Mouse (Mus musculus) frontal cortex, postnatal 10 days (tissue): ENCODE measurements around the gene H6pd.

Experiments
- DNase-seq, 2 experiments: peaks; one replicate each; pipeline ENCODE4 v3.0.0; 2022; ENCODE audit warnings: low spot score in 2 of 2, mixed read lengths in 1 of 2

H6pd gene

DNA sequence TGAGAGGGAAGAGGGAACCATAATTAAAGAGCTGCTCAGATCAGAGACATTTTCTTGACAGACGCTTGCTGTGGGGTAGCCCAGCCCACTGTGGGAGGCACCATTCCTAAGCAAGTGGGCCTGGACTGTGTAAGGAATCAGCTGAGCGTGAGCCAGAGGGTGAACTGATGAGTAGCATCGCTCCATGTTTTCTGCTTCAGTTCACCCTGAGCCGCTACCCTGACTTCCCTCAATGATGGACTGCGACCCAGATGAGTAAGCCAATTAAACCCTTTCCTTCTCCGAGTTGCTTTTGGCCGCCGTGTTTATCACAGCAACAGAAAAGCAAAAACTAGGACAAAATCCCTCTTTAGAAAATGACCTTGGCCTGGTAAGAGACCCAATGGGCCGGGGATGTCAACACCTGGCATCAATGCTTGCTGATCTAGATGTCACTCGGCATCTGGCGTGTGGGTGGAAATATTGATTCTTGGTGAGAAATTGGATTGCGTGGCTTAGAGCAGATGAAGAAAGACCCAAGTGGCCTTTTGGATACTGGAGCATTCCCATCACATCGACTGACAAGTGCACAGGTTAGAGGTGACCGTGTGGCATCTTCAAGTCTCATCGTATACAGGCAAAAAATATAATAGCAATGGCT is 11.0 kb upstream of the H6pd start:
- no peak for DNase-seq

DNA sequence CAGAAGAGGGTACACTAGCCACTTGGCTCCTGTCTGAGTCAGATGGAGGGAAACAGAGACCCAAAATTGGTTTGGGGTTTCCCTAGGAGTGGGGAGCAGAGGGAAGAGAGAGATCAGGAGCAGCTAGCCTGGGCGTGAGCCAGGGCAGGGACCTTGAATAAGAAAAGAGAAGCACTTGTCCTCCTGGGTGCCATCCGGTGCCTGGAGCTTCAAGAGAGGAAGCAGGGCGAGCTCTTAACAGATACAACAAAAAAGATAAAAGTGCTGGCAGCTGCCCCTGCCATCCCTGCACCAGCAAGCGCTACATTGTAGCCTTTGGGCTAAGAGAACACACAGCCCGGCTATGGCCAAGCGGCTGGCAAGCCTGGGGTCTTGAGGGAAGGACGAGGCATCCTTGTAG is 6.6 kb upstream of the H6pd start:
- DNase-seq: no peak

DNA sequence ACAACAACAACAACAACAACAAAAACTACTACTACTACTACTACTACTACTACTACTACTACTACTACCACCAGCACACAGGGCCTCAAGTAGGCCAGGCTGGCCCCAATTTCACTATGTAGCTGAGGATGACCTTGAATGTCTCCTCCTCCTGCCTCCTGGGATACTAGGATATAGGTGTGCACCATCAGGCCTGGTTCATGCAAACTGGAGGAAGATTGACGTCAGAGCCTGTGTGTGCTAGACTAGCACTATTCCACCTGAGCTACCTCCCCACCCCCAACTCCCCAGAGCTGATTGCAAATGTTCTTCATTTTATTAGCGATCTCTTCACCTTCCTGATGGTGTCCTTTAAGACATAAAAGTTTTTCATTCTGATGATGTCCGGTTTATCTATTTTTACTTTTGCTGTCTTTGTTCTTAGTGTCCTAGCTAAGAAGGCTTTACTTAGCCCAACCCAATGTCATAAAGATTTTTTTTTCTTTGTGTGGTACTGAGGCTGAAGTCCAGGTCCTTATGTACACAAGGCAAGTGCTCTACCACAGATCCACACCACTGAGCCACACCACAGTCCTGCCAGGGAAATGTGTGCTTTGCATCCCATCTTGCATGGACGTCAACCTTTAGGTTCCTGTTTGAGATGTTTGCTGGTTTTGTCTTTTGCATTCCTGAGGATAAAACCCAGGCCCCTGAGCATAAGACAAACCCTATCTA is 5.7 kb upstream of the H6pd start:
- DNase-seq: no peak

DNA sequence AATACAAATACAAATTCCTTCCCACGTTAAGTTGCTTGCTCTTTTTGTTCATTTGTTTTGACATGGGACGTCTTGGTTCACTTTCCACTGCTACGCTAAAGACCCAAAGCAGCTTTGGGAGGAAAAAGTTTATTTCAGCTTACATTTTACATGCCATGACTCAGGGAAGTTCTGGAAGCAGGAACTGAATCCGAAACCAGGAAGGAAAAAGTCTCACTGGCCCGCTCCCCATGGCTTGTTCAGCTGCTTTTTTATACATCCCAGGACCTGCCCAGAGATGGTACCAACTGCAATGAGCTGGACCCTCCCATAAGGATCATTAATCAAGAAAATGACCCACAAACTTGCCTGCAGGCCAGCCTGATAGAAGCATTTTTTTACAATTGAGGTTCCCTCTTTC is 5.0 kb upstream of the H6pd start:
- no peak for DNase-seq

DNA sequence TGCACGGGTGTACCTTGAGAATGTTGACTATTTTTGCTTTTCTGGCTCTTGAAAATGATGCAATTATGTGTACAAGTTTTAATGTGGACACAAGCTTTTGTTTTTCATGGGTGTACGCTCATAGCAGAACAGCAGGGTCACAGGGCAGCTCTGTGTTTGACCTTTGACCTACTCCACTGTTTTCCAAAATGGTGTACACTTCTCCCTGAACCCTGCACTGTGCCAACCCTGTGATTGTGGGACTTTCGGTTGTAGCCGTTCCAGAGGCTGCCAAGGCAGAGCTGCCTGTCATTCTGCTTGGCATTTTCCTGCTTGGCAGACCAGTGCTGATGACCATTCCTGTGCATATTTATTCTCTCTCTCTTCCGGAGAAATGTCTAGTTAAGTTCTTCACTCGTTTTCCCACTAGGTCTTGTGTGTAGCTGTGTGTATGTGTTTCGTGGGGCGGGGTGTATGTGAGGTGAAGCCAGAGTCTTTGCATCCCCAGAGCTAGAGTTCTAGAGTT is 4.4 kb upstream of the H6pd start:
- no peak for DNase-seq

DNA sequence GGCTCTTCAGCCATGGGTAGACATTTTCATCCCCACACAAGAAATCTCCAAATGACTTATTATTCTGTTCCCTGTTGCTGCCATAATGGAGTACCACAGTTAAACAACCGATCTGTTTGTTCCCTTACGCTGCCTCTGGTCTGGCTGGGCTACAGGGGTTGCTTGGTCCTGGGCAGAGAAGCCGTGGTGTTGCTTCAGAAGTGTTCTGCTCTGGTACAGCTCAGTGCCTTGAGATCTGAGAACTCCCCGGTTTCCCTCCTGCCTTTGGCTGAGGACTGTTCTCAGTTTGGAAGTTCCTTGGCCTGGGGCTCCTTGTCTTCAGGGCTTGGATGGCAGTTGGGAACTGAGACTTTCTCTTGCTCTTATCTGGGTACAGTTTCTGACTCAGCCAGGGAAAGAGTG is 3.5 kb upstream of the H6pd start:
- no peak for DNase-seq

DNA sequence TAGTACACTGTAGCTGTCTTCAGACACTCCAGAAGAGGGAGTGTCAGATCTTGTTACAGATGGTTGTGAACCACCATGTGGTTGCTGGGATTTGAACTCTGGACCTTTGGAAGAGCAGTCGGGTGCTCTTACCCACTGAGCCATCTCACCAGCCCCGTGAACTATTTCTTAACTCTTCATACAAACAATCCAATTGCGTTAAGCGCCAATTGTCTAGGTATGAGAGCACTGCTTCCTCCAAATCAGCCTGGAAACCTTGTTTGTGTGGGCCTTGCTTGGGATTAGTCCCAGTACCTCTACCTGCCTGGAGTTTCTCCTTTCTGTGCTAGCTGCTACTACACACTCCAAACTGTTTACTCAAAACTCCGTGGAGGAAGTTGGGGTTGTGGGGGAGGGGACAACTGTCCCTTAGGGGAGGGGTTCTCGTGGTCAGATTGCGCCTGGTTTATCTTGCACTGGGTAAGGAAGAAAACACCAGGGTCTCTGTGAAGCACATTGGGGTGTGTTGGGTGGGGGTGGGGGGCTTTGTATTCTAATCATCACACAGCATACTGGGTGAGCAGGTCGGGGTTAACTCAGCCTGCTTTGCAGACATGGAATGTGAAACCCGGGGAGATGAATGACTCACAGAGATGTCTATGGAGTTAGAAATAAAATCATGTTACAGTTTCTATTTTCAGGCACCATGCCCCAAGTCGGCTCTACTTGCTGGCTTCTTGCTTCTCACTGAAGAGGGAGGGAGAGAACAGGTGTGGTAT is 2.9 kb upstream of the H6pd start:
- DNase-seq: no peak

DNA sequence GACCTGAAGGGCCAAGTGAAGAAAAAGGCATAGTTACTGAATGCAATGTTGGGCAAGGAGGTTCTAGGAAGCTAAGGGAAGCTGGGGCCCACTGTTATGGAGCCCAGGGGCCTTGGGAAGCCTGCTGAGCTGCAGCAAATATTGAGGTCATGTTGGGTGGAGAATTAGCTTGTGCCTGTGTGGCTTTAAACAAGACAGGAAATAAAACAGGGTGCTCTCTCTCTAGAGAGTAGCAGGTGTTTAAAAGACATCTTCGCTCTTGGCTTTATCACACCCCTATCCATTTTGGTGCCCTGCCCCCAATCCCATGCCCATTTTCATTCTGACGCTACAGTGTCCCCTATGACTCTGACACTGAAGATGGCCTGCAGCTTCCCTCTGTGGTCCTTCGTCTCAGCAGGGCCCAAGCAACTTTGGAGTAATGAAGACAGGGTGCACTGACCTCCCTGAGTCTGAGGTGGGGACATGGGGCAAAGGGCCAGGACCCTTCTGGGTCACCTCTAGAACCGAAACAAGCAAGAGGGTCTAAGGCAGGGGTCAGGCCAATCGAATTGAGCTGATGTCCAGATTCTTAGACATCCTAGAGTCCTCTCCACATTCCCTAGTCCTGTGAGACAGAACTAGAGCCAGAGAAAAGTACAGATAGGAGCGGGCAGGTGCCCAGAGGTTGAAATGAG is 1.4 kb upstream of the H6pd start:
- DNase-seq: no peak

DNA sequence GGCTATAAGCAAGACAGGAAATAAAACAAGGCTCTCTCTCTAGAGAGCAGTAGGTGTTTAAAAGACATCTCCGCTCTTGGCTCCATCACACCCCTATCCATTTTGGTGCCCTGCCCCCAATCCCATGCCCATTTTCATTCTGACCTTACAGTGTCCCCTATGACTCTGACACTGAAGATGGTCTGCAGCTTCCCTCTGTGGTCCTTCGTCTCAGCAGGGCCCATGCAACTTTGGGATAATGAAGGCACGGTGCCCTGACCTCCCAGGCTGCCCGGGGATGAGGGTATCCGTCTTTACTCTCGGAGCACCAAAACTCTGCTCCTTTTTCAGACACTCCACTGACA is 736 bp upstream of the H6pd start:
- no peak for DNase-seq

DNA sequence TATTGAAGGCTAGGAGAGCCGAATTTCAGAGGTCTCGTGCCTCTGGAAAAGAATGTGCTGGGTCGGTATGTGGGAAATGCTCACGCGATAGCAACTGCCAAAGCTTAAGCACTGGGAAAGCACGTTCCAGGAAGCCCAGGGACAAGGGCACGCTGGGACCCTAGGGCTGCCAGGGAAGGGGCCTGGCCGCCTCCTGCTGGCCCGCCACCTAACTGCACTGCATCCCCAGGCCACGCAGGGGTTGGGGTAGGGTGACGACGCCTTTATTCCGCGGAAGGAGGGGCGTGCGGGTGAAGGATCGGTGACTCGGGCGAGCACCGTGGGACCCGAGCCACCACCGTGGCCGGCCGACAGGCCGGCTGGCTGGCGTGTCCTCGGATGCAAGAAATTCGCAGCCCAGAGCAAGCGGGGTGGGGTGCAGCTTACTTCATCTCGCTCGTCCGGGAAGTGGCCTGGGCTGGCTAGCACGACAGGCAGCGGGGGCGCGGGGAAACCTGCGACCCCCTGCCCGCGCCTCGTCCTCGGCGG is 434 bp downstream of the H6pd start:
- DNase-seq: peak; percentile 53 to 70

DNA sequence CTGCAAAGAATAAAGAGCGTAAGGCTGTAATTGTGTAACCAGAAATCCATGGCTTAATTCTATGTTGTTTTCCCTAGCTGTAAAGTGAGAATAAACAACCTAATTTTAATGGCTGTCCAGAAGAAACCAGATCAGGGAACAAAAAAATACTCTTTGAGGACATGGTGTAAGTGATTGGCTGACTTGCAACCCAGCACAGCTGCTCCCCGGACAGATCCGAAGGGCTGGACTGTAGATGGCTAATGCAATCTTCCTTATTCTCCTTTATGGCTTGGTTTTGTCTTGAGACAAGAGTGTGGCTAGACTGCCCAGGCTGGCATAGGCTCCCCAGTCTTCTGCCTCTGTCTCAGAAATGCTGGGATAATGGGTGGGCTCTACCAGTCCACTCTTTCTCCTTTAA is 1.4 kb downstream of the H6pd start:
- no peak for DNase-seq

DNA sequence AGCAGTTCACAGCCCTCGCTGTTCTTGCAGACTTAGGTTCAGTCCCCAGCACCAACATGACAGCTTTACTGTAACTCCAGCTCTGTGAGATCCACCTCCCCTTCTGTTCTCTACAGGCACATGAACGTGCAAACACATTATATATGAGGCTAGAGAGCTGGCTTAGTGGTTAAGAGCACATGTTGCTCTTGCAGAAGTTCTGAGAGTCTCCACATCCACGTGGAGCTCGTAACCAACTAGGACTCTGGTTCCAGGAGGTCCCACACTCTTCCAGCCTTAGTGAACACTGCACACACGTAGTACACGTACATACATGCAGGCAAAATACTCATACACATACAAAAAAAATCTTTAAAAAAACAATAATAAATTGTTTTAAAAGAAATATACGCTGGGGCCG is 1.8 kb downstream of the H6pd start:
- no peak for DNase-seq

DNA sequence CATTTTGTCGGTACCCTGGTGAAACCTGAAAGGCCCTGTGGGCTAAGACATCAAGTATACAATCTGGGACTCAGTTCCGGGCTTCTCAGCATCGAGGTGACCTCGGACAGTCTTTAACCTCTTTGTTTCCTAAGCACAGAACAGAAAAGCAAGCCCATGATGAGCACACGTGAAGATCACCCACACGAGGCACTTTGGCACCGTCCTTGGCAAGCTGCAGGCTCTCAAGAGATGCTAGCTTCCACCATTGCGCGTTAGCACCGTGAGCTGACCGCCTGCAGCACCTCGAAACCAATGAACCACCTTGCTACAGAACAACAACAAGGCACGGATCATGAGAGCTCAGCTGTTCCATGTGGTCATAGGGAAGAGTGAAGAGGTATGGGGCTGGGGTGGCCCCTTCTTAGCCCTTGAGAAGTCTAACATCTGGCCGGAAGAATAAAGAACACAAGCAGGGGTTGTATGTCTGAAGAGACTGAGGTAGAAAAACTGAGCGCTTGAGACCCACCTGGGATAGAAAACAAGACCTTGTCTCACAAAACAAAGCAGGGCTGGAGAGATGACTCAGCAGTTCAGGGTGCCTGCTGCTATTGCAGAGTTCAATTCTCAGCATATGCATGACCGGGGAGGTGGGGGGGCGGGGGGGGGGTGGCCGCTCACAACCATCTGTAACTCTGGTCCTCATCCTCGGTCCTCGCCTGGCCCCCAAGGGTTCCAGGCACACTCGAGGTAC is 2.5 kb downstream of the H6pd start:
- no peak for DNase-seq

DNA sequence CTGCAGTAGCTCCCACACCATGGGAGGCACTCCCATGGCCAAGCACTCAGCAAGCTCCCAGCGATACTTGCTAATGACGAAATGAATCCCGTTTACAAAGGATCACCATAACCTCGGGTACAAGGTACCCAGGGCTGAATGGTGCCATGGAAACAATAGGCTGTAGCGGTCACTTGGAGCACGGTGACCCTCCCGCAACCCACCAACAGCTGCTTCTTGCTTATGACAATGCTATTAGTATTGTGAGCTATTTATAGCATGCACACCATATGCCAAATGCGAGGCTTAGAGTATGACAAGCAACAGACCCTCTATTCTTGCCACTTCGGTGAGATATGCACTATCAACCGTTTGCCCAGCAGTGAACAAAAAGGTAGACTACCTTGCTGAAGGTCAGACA is 3.6 kb downstream of the H6pd start:
- DNase-seq: no peak

DNA sequence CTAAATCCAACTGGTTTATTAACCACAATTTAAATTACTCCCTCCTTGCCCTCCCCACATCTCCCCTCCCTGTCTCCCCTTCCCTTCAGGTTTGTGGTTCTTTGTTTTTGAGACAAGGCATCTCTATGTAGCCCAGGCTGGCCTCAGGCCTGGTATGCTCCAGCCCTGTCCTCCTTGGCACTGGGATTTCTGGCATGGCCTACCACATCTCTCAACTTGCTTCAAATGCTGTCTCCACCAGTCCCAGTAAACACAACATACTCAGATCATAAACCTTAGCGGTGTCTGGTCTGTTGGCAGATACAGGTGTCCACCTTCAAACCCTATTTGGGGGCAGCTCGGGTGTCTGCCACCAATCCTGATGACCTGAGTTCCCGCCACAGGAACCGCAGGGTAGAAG is 5.2 kb downstream of the H6pd start:
- DNase-seq: no peak

DNA sequence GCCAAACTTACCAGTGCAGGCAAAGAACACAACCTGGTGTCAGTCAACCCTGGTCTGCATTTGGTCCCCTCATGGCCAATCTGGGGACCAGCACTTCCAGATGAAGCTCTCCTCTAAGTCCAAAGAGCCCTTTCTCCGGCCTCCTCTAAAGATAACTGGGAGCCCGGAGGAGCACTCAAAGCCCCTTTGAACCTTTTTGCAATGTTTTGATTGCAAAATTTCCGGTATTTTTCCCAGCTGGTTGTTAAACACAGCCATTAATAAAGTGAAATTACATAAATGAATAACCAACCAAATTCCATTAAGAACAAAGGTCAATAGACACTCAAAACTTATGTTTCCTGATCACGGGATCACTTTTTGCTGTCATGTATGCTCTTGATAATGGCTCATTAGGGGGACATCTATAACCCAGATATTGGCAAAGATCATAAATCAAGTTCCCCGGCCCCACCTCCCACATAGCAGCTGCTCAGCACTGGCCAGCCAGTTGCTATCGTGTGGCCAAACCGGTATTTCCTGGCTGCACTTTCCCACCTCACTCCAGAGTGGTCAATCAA is 5.7 kb downstream of the H6pd start:
- DNase-seq: no peak

DNA sequence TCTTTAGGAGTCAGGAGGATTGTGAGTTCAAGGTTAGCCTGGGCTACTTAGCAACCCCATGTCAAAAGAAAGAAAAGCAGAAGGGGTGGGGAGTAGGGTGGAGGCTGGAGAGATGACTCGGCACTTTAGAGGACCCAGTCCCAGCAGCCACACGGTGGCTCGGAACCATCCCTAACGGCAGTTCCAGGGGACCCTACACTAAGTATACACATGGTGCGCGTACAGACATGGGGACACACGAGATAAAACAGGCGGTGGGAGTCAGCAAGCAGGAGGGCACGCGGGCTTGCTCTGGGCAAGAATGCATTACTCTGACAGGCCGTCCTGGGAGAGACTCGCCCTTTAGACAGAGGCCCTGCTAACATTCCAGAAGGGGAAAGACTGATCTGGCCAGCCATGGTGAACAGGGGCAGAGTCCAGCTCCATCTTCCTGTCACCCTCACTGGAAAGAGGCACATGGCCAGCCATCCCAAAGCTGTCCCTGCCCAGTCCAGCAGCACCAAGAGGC is 6.7 kb downstream of the H6pd start:
- DNase-seq: no peak

DNA sequence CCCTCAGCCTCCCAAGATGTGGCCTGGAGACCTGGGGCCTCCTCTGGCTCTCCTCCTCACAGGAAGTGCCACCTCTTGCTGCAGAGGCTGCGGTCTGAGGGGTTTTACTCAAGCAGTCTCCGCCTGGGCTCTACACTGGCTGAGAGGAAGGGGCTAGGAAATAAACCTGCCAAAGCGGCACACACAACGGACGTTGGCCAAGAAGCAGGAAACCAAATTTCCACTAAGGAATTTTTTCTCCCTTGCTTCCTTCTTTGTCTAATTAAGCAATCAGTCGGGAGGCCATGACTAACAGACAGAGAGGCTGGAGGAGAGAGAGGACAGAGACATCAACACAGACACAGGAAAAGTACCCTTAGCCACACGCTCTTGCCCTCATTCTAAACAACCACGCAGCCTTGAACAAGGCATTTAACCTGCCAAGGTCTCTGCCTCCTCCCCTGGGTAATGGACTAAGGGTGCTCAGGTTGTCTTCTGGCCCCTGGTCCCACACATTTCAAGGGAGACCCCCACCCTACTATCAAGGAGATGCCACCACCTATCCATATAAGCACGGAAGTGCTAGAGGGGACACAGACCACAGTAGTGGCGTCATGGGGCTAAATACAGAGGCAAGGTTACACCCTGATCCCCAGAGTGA is 7.5 kb downstream of the H6pd start:
- no peak for DNase-seq

DNA sequence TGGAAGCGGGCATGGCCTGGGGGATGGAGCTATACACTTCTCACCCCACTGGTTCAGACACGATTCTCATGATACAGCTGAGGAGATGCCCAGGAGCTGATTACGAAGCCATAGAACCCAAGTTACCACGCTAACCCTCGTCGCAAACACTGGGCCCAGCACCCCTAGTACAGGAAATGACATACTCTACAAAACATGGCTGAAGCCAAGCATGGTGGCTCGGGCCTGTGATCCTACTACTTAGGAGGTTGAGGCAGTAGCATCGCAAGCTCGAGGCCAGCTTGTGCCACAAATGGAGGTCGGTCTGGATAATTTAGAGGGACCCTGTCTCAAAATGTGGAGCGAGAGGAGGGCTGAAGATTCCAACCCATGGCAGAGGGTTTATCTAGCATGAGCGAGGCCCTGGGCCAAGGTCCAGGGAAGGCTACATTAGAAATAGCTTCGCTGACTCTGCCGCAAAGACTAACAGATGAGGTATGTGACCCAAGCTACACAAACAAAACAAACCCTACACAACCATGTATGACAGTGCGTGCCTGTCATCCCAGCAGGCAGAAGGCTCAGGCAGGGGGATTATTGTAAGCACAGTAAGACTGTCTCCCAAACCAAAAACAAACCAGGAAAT is 8.8 kb downstream of the H6pd start:
- DNase-seq: no peak

DNA sequence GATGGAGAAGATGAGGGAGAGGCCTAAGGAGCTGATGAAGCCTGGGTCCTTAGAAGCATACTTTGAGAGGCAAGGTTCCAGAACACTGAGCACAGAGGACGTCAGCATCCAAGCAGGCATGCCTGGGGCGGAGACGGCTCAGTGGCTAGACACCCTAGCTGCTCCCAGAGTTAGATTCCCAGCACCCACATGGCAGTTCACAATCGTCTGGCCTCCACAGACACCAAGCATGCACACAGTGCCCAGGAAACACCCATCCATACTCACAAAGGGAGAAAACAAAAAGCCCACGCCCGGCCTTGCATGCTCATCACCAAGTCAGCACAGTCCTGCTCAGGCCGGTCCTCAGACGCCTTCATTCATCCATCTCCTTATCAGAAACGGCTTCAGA is 9.3 kb downstream of the H6pd start:
- DNase-seq: no peak
